Mouse (Mus musculus) stomach, postnatal 0 days (tissue): Measurements from ENCODE around the gene Pdcd1.

ENCODE experiments used
- CTCF ChIP-seq: IDR thresholded peaks from 2 replicates; pipeline ENCODE4 v1.5.1; 2016; ENCODE audit warnings: antibody characterized with exemption, low read depth, mild to moderate bottlenecking, moderate library complexity
- EP300 ChIP-seq: optimal IDR thresholded peaks from 2 replicates; pipeline ENCODE3; 2016; ENCODE audit warnings: antibody characterized with exemption

- TF ChIP-seq CTCF (no peak), EP300 (no peak)
These were observed 3.6 kb upstream of the Pdcd1 start for GRCm38 (mm10) chr1:94055966-94056365.
